Mouse (Mus musculus) limb, embryonic 11.5 days (tissue): ENCODE results near the gene Krtap19-2. TPM values are rescaled to one million over a fixed set of nuclear protein-coding genes. Genes with fewer than 3 reads are reported as not detected.

Experiments
- ATAC-seq: fragments of 200-750 bp; cut with Nextera tagmentation; 2 replicates; pipeline ENCODE4 v1.8.0; 2017; ENCODE audit warnings: low read depth; ENCODE audit not compliant: insufficient number of reproducible peaks, low FRiP score, low TSS enrichment
- DNase-seq: peaks from one replicate; pipeline ENCODE4 v3.0.0-alpha.2; 2015; ENCODE audit warnings: low spot score
- H3K27ac ChIP-seq: fragments of 300-500 bp; sonication (generic); replicated peaks from 2 replicates; pipeline ENCODE4 v1.5.1; 2014; ENCODE audit warnings: low read depth, mild to moderate bottlenecking, low read length
- H3K27me3 ChIP-seq: fragments of 300-500 bp; sonication (generic); 2 replicates; pipeline ENCODE4 v1.6.1; 2014; ENCODE audit warnings: mild to moderate bottlenecking, low read length, mixed read lengths; ENCODE audit not compliant: control insufficient read depth, insufficient read depth
- H3K36me3 ChIP-seq: fragments of 300-500 bp; sonication (generic); 2 replicates; pipeline ENCODE4 v1.6.1; 2014; ENCODE audit warnings: mild to moderate bottlenecking, low read length, moderate library complexity, mixed read lengths; ENCODE audit not compliant: control insufficient read depth, insufficient read depth
- H3K4me1 ChIP-seq: fragments of 300-500 bp; sonication (generic); 2 replicates; pipeline ENCODE4 v1.6.1; 2014; ENCODE audit warnings: low read length, mixed read lengths; ENCODE audit not compliant: control insufficient read depth, insufficient read depth
- H3K4me2 ChIP-seq: fragments of 300-500 bp; sonication (generic); 2 replicates; pipeline ENCODE4 v1.6.1; 2014; ENCODE audit warnings: low read depth, mild to moderate bottlenecking, moderate library complexity; ENCODE audit not compliant: severe bottlenecking
- H3K4me3 ChIP-seq: fragments of 300-500 bp; sonication (generic); 2 replicates; pipeline ENCODE4 v1.5.1; 2014; ENCODE audit warnings: low read depth, low read length
- H3K9ac ChIP-seq: fragments of 300-500 bp; sonication (generic); 2 replicates; pipeline ENCODE4 v1.6.1; 2014; ENCODE audit warnings: mild to moderate bottlenecking, low read length
- H3K9me3 ChIP-seq: fragments of 300-500 bp; sonication (generic); 2 replicates; pipeline ENCODE4 v1.6.1; 2016; ENCODE audit warnings: low read length; ENCODE audit not compliant: control insufficient read depth
- WGBS: fragments of 180-500 bp; shearing (Covaris S2); extraction: QIAGEN DNeasy Blood & Tissue Kit; methylation state at CpG from one replicate; pipeline ENCODE4 v1.1.7; 2014; 5-methylcytosine and 5-hydroxymethylcytosine counted together
- polyA plus RNA-seq: library from polyadenylated mRNA; unstranded; fragments of >200 nt; fragmentation: Nextera tagmentation; extraction: Ambion mirVana; gene quantifications from 2 replicates; pipeline ENCODE4 v1.2.1, GENCODE M21; 2014

The Krtap19-2 gene
- polyA plus RNA-seq, 1 experiment from 2014 or later = not detected

DNA sequence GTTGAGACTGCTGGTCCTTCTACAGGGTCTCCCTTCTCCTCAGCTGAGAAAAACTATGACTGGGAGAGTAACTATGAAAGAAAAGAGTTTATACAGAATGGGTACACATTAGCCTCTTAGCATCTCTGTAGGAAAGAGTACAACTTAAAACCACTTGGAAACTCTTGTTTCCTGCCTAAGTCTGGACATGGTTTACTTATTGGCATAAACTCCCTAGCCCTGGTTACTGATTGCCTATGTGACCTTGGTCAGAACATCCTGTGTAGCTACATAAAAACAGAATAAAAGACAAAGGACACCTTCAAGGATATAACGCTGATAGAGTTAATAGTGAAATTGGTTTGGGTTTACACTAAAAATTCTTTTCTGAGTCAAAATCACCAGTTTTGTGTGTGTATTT lies 26.7 kb downstream of the Krtap19-2 start:
- no peak for DNase-seq
- Histone ChIP-seq H3K9me3 (no peaks in the 10 kb centered on the region), H3K27me3 (no peaks in the 10 kb centered on the region), H3K27ac (no peak overlapping the region), H3K4me3 (no peak overlapping the region), H3K9ac (no peak overlapping the region), H3K4me2 (no peak overlapping the region), H3K4me1 (no peaks in the 10 kb centered on the region), H3K36me3 (no peaks in the 10 kb centered on the region)
- 97% methylated on average over 1 of the region's 1 CpGs for WGBS
- ATAC-seq = no peak

DNA sequence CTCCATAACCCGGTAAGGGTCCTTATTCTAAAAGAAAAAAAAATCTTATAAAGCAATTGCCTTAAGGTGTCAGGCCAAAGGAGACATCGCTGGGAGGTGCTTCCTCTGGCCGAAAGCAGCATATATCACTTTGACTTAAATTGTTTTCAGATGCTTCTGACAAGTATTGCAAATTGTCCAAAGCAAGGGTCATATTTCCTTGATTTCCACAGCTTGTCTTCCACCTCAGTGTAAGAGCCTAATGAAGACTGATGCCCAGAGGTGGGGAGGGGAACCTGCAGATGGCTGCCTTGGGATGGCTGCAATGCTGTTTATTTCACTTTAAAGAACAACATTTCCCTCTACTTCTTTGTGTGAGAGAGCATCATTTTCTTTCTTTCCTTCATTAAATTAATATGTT lies 47.1 kb downstream of the Krtap19-2 start:
- peak; percentile 24 for DNase-seq
- no peak for ATAC-seq

DNA sequence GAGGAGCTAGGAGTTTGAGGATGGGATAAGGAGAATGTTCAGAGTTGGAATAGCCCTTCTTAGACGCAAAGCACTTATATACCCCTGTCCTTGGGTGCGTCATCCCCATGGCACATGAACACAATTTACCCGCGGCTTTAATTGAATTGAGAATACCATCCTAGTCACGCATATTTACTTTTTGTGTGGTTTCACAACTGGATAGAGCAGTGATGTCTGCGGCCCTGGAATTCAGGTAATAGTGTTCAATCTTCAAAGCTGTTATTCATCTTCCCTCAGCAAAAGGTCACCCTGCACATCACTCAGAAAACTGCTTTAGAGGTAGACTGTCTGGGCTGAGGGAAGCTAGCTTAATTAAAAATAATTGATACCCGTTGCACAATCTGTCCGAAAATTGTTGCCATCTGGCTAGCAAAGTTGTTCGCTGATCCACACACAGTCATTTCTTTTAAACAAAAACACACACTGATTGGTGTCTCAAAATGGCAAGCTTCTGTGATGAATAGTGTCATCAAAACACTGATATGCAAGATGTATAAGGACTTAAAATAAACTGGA lies 47.9 kb downstream of the Krtap19-2 start, which contains the start of gene Krtap14:
TSS of gene Krtap14 (minus strand) at position 51 of the 558 bp plus-strand sequence.
- Histone ChIP-seq H3K4me3 (no peak within 1 kb of the TSS), H3K4me2 (no peak within 1 kb of the TSS), H3K27me3 (no peaks in the 10 kb centered on the region), H3K9me3 (no peaks in the 10 kb centered on the region), H3K36me3 (no peaks in the 10 kb centered on the region), H3K9ac (no peak within 1 kb of the TSS), H3K27ac (no peak within 1 kb of the TSS), H3K4me1 (no peaks in the 10 kb centered on the region)
- DNase-seq (no peak), ATAC-seq (no peak)
- 43% methylated on average over 9 of the region's 9 CpGs for WGBS

More for the DNA sequence above, 47.1 kb downstream of the Krtap19-2 start:
- H3K36me3 ChIP-seq = no peaks in the 10 kb centered on the region
- no peaks in the 10 kb centered on the region for H3K4me1 ChIP-seq
- no peak overlapping the region for H3K4me3 ChIP-seq
- no peak overlapping the region for H3K27ac ChIP-seq
- no peak overlapping the region for H3K4me2 ChIP-seq
- H3K9ac ChIP-seq = no peak overlapping the region
- no peaks in the 10 kb centered on the region for H3K9me3 ChIP-seq
- H3K27me3 ChIP-seq = no peaks in the 10 kb centered on the region
- WGBS = 11% methylated on average over 3 of the region's 3 CpGs

DNA sequence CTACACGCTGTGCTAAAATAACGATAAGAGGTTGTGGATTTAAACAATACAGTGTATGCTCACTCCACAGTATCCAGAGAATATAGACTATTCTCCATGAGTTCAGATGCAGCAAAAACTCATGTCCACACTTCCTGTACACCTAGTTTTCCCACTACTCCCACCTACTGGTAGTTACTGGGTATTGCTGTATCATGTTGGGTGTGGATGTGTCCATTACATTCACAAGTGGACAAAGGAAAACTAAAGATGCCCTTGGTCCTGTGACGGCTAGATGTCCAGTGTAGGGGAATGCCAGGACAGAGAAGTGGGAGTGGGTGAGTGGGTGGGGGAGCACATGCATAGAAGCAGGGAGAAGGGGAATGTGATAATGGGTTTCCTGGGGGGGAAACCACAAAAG lies 50.3 kb downstream of the Krtap19-2 start:
- Histone ChIP-seq H3K4me3 (no peak overlapping the region), H3K27me3 (no peaks in the 10 kb centered on the region), H3K9ac (no peak overlapping the region), H3K27ac (no peak overlapping the region), H3K4me2 (no peak overlapping the region), H3K4me1 (no peaks in the 10 kb centered on the region), H3K36me3 (no peaks in the 10 kb centered on the region), H3K9me3 (no peaks in the 10 kb centered on the region)
- DNase-seq (no peak), ATAC-seq (0 out of 2 replicates have a peak, but pooled peaks have one; percentile 31)
- 87% methylated on average over 3 of the region's 3 CpGs for WGBS

Other genes with a start within 250 kb of the Krtap19-2 start
- gene 2310079G19Rik, start 246.6 kb downstream of the Krtap19-2 start, polyA plus RNA-seq = not detected in 2 replicates
- gene Krtap26-1, start 226.5 kb downstream of the Krtap19-2 start, polyA plus RNA-seq = not detected in 2 replicates
- not detected in 2 replicates for gene Krtap27-1, start 202.6 kb downstream of the Krtap19-2 start, polyA plus RNA-seq
- gene 2310061N02Rik, start 166.3 kb downstream of the Krtap19-2 start, polyA plus RNA-seq = not detected in 2 replicates
- gene Krtap13-1, start 145.4 kb downstream of the Krtap19-2 start, polyA plus RNA-seq = not detected in 2 replicates
- gene Krtap13, start 122.6 kb downstream of the Krtap19-2 start, polyA plus RNA-seq = not detected in 2 replicates
- gene 2310034C09Rik, start 115.4 kb downstream of the Krtap19-2 start, polyA plus RNA-seq = not detected in 2 replicates
- gene 2310057N15Rik, start 100.1 kb downstream of the Krtap19-2 start, polyA plus RNA-seq = not detected in 2 replicates
- not detected in 2 replicates for gene Gm5965, start 96.4 kb downstream of the Krtap19-2 start, polyA plus RNA-seq
- not detected in 2 replicates for gene Gm20741, start 62.0 kb downstream of the Krtap19-2 start, polyA plus RNA-seq
- gene Krtap15, start 54.1 kb downstream of the Krtap19-2 start, polyA plus RNA-seq = 0.23 TPM in 1 of 2 replicates, not detected in the other
- not detected in 2 replicates for gene Krtap14, start 48.1 kb downstream of the Krtap19-2 start, polyA plus RNA-seq
- gene Krtap19-1, start 4.9 kb downstream of the Krtap19-2 start, polyA plus RNA-seq = not detected in 2 replicates
- gene Krtap19-3, start 3.8 kb upstream of the Krtap19-2 start, polyA plus RNA-seq = not detected in 2 replicates
- gene Krtap19-4, start 10.8 kb upstream of the Krtap19-2 start, polyA plus RNA-seq = not detected in 2 replicates
- not detected in 2 replicates for gene Krtap19-5, start 22.2 kb upstream of the Krtap19-2 start, polyA plus RNA-seq
- gene Krtap19-9b, start 58.0 kb upstream of the Krtap19-2 start, polyA plus RNA-seq = not detected in 2 replicates
- gene Krtap16-3, start 88.6 kb upstream of the Krtap19-2 start, polyA plus RNA-seq = not detected in 2 replicates
- not detected in 2 replicates for gene Krtap22-2, start 136.5 kb upstream of the Krtap19-2 start, polyA plus RNA-seq
- not detected in 2 replicates for gene Gm10229, start 141.0 kb upstream of the Krtap19-2 start, polyA plus RNA-seq
- gene Krtap6-1, start 157.4 kb upstream of the Krtap19-2 start, polyA plus RNA-seq = not detected in 2 replicates
- gene Gm10228, start 167.2 kb upstream of the Krtap19-2 start, polyA plus RNA-seq = not detected in 2 replicates
- not detected in 2 replicates for gene Krtap6-5, start 173.6 kb upstream of the Krtap19-2 start, polyA plus RNA-seq
- not detected in 2 replicates for gene 1110025L11Rik, start 189.7 kb upstream of the Krtap19-2 start, polyA plus RNA-seq
- gene Krtap6-3, start 209.7 kb upstream of the Krtap19-2 start, polyA plus RNA-seq = not detected in 2 replicates